ENCODE assay signal across 13 mouse cellular contexts in the genomic region with DNA sequence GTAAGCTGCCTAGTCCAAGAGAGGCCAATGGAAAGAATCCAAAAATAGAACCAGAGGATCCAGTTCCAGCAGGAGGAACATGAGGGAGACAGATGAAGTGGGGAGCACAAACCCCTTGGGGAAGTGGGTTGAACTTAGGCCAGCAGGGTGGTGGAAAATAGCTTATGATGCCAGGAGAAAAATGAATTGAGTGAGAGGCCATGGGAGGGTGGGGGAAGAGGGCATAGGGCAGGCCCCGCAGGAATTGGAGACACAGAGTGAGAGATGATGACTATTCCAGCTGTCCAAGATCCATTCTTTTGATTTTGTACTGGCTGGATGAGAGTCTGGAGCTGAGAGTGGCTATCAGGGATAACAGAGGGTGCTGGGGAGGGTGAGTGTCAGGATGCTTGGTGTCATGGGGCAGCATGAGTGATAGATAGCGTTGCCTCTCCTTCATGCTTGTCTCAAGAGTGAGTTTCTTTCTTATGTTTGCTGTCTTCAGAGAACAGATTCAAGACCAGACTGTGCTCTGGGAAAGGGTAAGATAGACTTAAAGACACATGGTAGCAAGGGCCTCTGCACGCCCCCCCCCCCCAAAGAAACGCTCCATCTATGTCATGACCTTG.
DNase-seq lines count a peak whose midpoint lies in the region; ATAC-seq and TF ChIP-seq lines count a peak whose summit lies in the region.
"Had no signal": no experiment of that assay in that cellular context is flagged by ENCODE, and none has a peak within 500 bp of the region (broad histone marks: within the 10 kb centered on the region; RNA-seq: fewer than 3 reads in every experiment).

No protein-coding gene starts in this region.

- H3K9ac ChIP-seq in embryonic facial prominence, embryonic 14.5 days (ENCODE audit: low read depth, low read length) = no peak overlapping the region
- H3K9ac ChIP-seq in CH12.LX (ENCODE audit: insufficient read depth, low read depth) = no peak overlapping the region
- no peak overlapping the region for H3K9ac ChIP-seq in hindbrain, embryonic 16.5 days (ENCODE audit: low read depth, low read length)
- H3K9ac ChIP-seq in intestine, embryonic 16.5 days (ENCODE audit: low read depth, low read length) = no peak overlapping the region
- H3K9ac ChIP-seq: limb, embryonic 15.5 days had no signal

- no peaks in the 10 kb centered on the region for H3K27me3 ChIP-seq in embryonic facial prominence, embryonic 14.5 days (replicated peaks; ENCODE audit: control insufficient read depth, insufficient read depth, low read length)
- H3K27me3 ChIP-seq in embryonic facial prominence, embryonic 10.5 days (replicated peaks; ENCODE audit: low read depth, poor library complexity, severe bottlenecking) = no peaks in the 10 kb centered on the region
- H3K27me3 ChIP-seq in CH12.LX (replicated peaks) = peaks cover 2% of the 10 kb centered on the region
- H3K27me3 ChIP-seq in hindbrain, embryonic 16.5 days (replicated peaks; ENCODE audit: control insufficient read depth, insufficient read depth, low read length) = no peaks in the 10 kb centered on the region
- no peaks in the 10 kb centered on the region for H3K27me3 ChIP-seq in intestine, embryonic 16.5 days (replicated peaks; ENCODE audit: control insufficient read depth, insufficient read depth, low read length)
- H3K27me3 ChIP-seq: limb, embryonic 15.5 days; megakaryocyte, embryonic 14.5 days had no signal

- no peak for TF ChIP-seq CTCF in CH12.LX (conservative IDR thresholded peaks at IDR 0.05 in 1 of 2, IDR thresholded peaks at IDR 0.05 in 1 of 2; ENCODE audit: low read depth in 2 of 2, low read length in 2 of 2)

- no peak for TF ChIP-seq RAD21 in CH12.LX (IDR thresholded peaks at IDR 0.05; ENCODE audit: low read depth, low read length)

- no peak for ATAC-seq in embryonic facial prominence, embryonic 14.5 days (ENCODE audit: low read depth)
- ATAC-seq in hindbrain, embryonic 16.5 days = no peak
- ATAC-seq in cerebellum, adult (ENCODE audit: insufficient number of reproducible peaks, low FRiP score, low TSS enrichment) = no peak
- ATAC-seq in intestine, embryonic 16.5 days = no peak

- no peaks in the 10 kb centered on the region for H3K36me3 ChIP-seq in embryonic facial prominence, embryonic 14.5 days (ENCODE audit: control insufficient read depth, insufficient read depth, low read length)
- H3K36me3 ChIP-seq in embryonic facial prominence, embryonic 10.5 days (replicated peaks) = no peaks in the 10 kb centered on the region
- no peaks in the 10 kb centered on the region for H3K36me3 ChIP-seq in CH12.LX (replicated peaks in 1 of 2; ENCODE audit: control insufficient read depth in 1 of 2, insufficient read depth in 1 of 2, low read length in 1 of 2)
- no peaks in the 10 kb centered on the region for H3K36me3 ChIP-seq in hindbrain, embryonic 16.5 days (ENCODE audit: control insufficient read depth, insufficient read depth, low read length)
- H3K36me3 ChIP-seq in intestine, embryonic 16.5 days (ENCODE audit: control insufficient read depth, insufficient read depth, low read length) = no peaks in the 10 kb centered on the region
- H3K36me3 ChIP-seq: limb, embryonic 15.5 days had no signal

- TF ChIP-seq EP300 in CH12.LX (IDR thresholded peaks at IDR 0.05; ENCODE audit: low read length) = no peak

- peaks cover 5% of the 10 kb centered on the region; the same call in 1 of the 2 replicates for H3K9me3 ChIP-seq in embryonic facial prominence, embryonic 14.5 days (ENCODE audit: control insufficient read depth, low read length)
- no peaks in the 10 kb centered on the region for H3K9me3 ChIP-seq in embryonic facial prominence, embryonic 10.5 days
- peaks cover 3% of the 10 kb centered on the region for H3K9me3 ChIP-seq in CH12.LX (replicated peaks; ENCODE audit: low read length)
- 0 out of 2 replicates have a peak, but pooled peaks cover 1% of the 10 kb centered on the region for H3K9me3 ChIP-seq in hindbrain, embryonic 16.5 days (ENCODE audit: control insufficient read depth, low read length)
- H3K9me3 ChIP-seq in intestine, embryonic 16.5 days (ENCODE audit: control insufficient read depth, low read length) = no peaks in the 10 kb centered on the region
- H3K9me3 ChIP-seq: limb, embryonic 15.5 days had no signal

- H3K4me3 ChIP-seq in embryonic facial prominence, embryonic 14.5 days (ENCODE audit: low read depth, low read length) = no peak overlapping the region
- H3K4me3 ChIP-seq in embryonic facial prominence, embryonic 10.5 days = no peak overlapping the region
- H3K4me3 ChIP-seq in CH12.LX (replicated peaks in 1 of 3; ENCODE audit: low read depth in 2 of 3, low read length in 2 of 3, poor library complexity in 1 of 3) = no peak overlapping the region
- H3K4me3 ChIP-seq in hindbrain, embryonic 16.5 days (ENCODE audit: low read length) = no peak overlapping the region
- H3K4me3 ChIP-seq in intestine, embryonic 16.5 days (ENCODE audit: low read length) = no peak overlapping the region
- H3K4me3 ChIP-seq: erythroblast, embryonic 14.5 days; limb, embryonic 15.5 days; megakaryocyte, embryonic 14.5 days had no signal

- no peak overlapping the region for H3K27ac ChIP-seq in embryonic facial prominence, embryonic 14.5 days (replicated peaks; ENCODE audit: low read depth, low read length)
- H3K27ac ChIP-seq in embryonic facial prominence, embryonic 10.5 days (replicated peaks) = no peak overlapping the region
- no peak overlapping the region for H3K27ac ChIP-seq in CH12.LX (ENCODE audit: insufficient read depth, low read depth)
- H3K27ac ChIP-seq in hindbrain, embryonic 16.5 days (ENCODE audit: low read depth, low read length) = no peak overlapping the region
- H3K27ac ChIP-seq in intestine, embryonic 16.5 days (ENCODE audit: low read length) = no peak overlapping the region
- H3K27ac ChIP-seq: limb, embryonic 15.5 days had no signal

- peak; percentile 23 for DNase-seq in embryonic facial prominence, embryonic 14.5 days (ENCODE audit: low spot score)
- no peak for DNase-seq in embryonic facial prominence, embryonic 10.5 days (ENCODE audit: low spot score)
- DNase-seq in CH12.LX (ENCODE audit: extremely low read depth) = peak; percentile 4
- peak; percentile 29 for DNase-seq in gastrocnemius, postnatal 10 days
- DNase-seq in kidney, postnatal 36 days = peak; percentile 14 to 24
- DNase-seq: cerebellum, adult 18-20 months; thymus, postnatal 14 days had no signal

- dilution Hi-C loops in CH12.LX (cut with MboI; ENCODE audit: extremely low pct_ligation_motif_present, extremely low pct_unique_long_range_greater_than_20kb, low sequenced_read_pairs) = no loop called here

- H3K4me2 ChIP-seq in embryonic facial prominence, embryonic 14.5 days (ENCODE audit: low read depth, low read length) = no peak overlapping the region
- H3K4me2 ChIP-seq in CH12.LX (ENCODE audit: insufficient read depth, low read depth, poor library complexity, severe bottlenecking) = no peak overlapping the region
- H3K4me2 ChIP-seq in hindbrain, embryonic 16.5 days (ENCODE audit: low read length) = no peak overlapping the region
- no peak overlapping the region for H3K4me2 ChIP-seq in intestine, embryonic 16.5 days (ENCODE audit: low read depth, low read length)
- H3K4me2 ChIP-seq: limb, embryonic 15.5 days had no signal

- TF ChIP-seq POLR2A in CH12.LX (IDR thresholded peaks at IDR 0.05; ENCODE audit: low read depth, low read length) = no peak

- 76% methylated on average over 4 of the region's 4 CpGs for WGBS in embryonic facial prominence, embryonic 14.5 days
- 86% methylated on average over 4 of the region's 4 CpGs for WGBS in embryonic facial prominence, embryonic 10.5 days
- WGBS in hindbrain, embryonic 16.5 days = 84% methylated on average over 4 of the region's 4 CpGs
- WGBS in intestine, embryonic 16.5 days = 76% methylated on average over 4 of the region's 4 CpGs

- no peaks in the 10 kb centered on the region for H3K4me1 ChIP-seq in embryonic facial prominence, embryonic 14.5 days (ENCODE audit: control insufficient read depth, insufficient read depth, low read length)
- H3K4me1 ChIP-seq in embryonic facial prominence, embryonic 10.5 days = no peaks in the 10 kb centered on the region
- peaks cover 0 to 14% of the 10 kb centered on the region in 2 experiments; a peak in 2 of 4 replicates for H3K4me1 ChIP-seq in CH12.LX (ENCODE audit: control insufficient read depth in 1 of 2, insufficient read depth in 2 of 2)
- no peaks in the 10 kb centered on the region for H3K4me1 ChIP-seq in hindbrain, embryonic 16.5 days (ENCODE audit: control insufficient read depth, insufficient read depth, low read depth, low read length)
- no peaks in the 10 kb centered on the region for H3K4me1 ChIP-seq in intestine, embryonic 16.5 days (ENCODE audit: control insufficient read depth, insufficient read depth, low read length)
- H3K4me1 ChIP-seq: megakaryocyte, embryonic 14.5 days had no signal

- in situ Hi-C loops in CH12.LX (cut with MboI; ENCODE audit: low pct_ligation_motif_present, low pct_unique_long_range_greater_than_20kb, low sequenced_read_pairs) = no loop called here

- no peaks in the 10 kb centered on the region for H3K79me2 ChIP-seq in CH12.LX (replicated peaks; ENCODE audit: control insufficient read depth, extremely low read depth, insufficient read depth, poor library complexity, severe bottlenecking)

TF ChIP-seq in CH12.LX, 34 proteins besides CTCF, POLR2A, EP300 and RAD21:
- TF ChIP-seq SIN3A (IDR thresholded peaks at IDR 0.05; ENCODE audit: low read length) = no peak
- TF ChIP-seq USF1 (IDR thresholded peaks at IDR 0.05; ENCODE audit: low read depth, low read length) = no peak
- TF ChIP-seq GABPA (IDR thresholded peaks at IDR 0.05; ENCODE audit: insufficient replicate concordance, low read depth, low read length) = no peak
- no peak for TF ChIP-seq KAT2A (IDR thresholded peaks at IDR 0.05; ENCODE audit: insufficient replicate concordance, low read length)
- TF ChIP-seq MAFK (IDR thresholded peaks at IDR 0.05; ENCODE audit: insufficient replicate concordance, low read length) = no peak
- no peak for TF ChIP-seq HCFC1 (IDR thresholded peaks at IDR 0.05; ENCODE audit: low read depth, low read length)
- no peak for TF ChIP-seq POLR2AphosphoS2 (IDR thresholded peaks at IDR 0.05; ENCODE audit: low read depth, low read length)
- TF ChIP-seq ZNF384 (IDR thresholded peaks at IDR 0.05; ENCODE audit: low read depth, low read length) = no peak
- no peak for TF ChIP-seq RCOR1 (conservative IDR thresholded peaks at IDR 0.05; ENCODE audit: low read depth, low read length)
- TF ChIP-seq JUN (IDR thresholded peaks at IDR 0.05; ENCODE audit: insufficient read depth, low read depth, low read length) = no peak
- no peak for TF ChIP-seq MXI1 (IDR thresholded peaks at IDR 0.05; ENCODE audit: low read depth, low read length)
- TF ChIP-seq IRF4 (IDR thresholded peaks at IDR 0.05; ENCODE audit: low read depth, low read length) = no peak
